Mouse (Mus musculus): ENCODE data around the gene 4930579F01Rik. TPM values are rescaled to one million over a fixed set of nuclear protein-coding genes. Genes with fewer than 3 reads are reported as not detected.

4930579F01Rik gene
- polyA plus RNA-seq (2014; fragmentation: Nextera tagmentation; extraction: Ambion mirVana) = not detected in 2 replicates

DNA sequence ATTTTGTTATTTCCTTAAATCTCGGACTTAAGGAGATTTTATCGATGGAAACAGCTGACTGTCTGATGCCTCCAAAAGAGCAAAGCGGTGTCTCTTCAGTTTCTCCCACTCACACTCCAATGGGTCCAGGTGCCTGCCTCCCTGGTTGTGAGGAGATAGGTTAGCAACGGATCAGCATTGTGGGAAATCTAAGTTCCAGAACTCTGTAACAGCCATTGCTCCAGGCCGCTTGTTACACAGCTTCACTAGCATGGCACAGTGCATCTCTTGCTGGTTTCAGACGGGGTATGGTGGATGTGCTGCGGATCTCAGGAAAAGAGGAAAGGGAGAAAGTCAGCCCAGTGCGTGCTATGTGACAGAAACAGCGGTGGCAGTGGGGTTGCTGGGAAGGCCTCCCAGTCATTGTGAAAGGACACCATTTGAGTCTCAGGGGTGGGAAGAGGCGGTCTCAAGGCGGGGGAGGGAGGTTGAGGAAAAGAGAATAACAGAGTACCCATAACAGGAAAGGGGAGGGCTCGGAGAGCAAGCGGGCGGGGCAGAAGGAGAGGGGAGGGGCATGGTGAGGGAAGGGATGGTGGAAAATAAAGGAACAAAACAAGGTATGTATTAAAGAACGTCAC lies at the start of gene 4930579F01Rik:
Gene 4930579F01Rik, minus strand, starts transcription at position 143 of the 620 bp plus-strand sequence.
- DNase-seq (ENCODE audit: low spot score) = no peak
- no peak for ATAC-seq (ENCODE audit: insufficient read depth, low FRiP score, low TSS enrichment)
- no peaks in the 10 kb centered on the region for H3K4me1 ChIP-seq (ENCODE audit: control insufficient read depth, insufficient read depth, low read length)

DNA sequence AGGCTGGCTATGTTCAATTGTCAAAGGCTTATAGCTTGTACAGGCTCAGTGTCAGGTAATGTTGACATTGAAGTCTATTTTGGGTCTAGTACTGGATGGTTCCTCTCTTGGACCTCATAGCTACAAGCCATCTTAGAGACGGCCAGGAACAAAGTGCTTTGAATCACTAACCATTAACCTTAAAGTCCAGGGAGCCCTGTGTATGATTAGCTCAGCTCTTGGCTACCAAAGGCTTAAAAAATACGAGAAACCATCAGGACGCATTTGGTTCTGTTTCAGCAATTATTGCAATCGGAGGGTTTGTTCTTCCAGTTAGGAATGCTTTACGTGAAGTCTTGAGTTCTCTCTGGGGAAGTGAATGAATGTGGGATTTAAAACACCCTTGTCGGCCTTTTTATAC lies 49.3 kb upstream of the 4930579F01Rik start:
- H3K9me3 ChIP-seq (ENCODE audit: control insufficient read depth, low read length) = no peaks in the 10 kb centered on the region
- no peak overlapping the region for H3K9ac ChIP-seq (ENCODE audit: low read length)
- no peaks in the 10 kb centered on the region for H3K27me3 ChIP-seq (ENCODE audit: control insufficient read depth, insufficient read depth, low read length)
- H3K4me3 ChIP-seq (ENCODE audit: low read depth, low read length) = no peak overlapping the region
- no peaks in the 10 kb centered on the region for H3K36me3 ChIP-seq (ENCODE audit: control insufficient read depth, insufficient read depth, low read length)
- DNase-seq (ENCODE audit: low spot score) (no peak), ATAC-seq (ENCODE audit: insufficient read depth, low FRiP score, low TSS enrichment) (no peak)
- WGBS = 89% methylated on average over 6 of the region's 6 CpGs
- no peaks in the 10 kb centered on the region for H3K4me1 ChIP-seq (ENCODE audit: control insufficient read depth, insufficient read depth, low read length)
- no peak overlapping the region for H3K4me2 ChIP-seq (ENCODE audit: low read depth)
- no peak overlapping the region for H3K27ac ChIP-seq (ENCODE audit: low read depth, low read length)

More for the DNA sequence above, at the start of gene 4930579F01Rik:
- 79% methylated on average over 15 of the region's 15 CpGs for WGBS
- no peak within 1 kb of the TSS for H3K9ac ChIP-seq (ENCODE audit: low read length)
- H3K9me3 ChIP-seq (ENCODE audit: control insufficient read depth, low read length) = no peaks in the 10 kb centered on the region
- no peaks in the 10 kb centered on the region for H3K27me3 ChIP-seq (ENCODE audit: control insufficient read depth, insufficient read depth, low read length)
- no peaks in the 10 kb centered on the region for H3K36me3 ChIP-seq (ENCODE audit: control insufficient read depth, insufficient read depth, low read length)
- H3K27ac ChIP-seq (ENCODE audit: low read depth, low read length) = no peak within 1 kb of the TSS
- no peak within 1 kb of the TSS for H3K4me3 ChIP-seq (ENCODE audit: low read depth, low read length)
- H3K4me2 ChIP-seq (ENCODE audit: low read depth) = no peak within 1 kb of the TSS

DNA sequence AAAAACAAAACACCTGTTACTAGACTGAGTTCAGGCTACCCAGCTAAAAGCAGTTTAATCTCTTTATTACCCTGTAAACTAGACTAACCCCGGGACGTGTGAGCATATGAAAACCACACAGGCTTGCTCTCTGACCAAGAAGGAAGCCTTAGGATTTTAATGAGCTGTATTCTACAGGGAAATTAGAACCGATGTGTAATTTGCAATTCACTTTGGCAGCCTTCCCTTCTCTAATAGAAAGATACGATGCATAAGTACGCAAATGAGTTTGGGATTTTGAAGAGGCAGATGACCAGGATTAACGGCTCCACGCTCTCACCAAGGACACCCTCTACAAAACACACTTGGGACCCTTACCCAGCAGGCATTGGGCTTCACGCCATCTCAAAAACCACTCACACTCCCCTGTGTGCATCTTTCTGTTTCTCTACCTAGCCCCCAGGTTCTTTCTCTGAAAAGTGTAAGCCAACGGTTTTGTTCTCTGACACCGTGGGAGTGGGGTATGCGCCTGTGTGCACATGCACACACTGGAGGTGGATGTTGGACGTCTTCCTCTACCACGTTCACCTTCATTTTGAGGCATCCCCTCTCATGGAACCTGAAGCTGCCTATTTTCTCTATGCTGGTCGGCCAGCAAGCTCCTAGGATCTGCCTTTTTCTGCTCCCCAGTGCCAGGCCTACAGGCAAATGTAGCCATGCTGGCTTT lies 48.5 kb upstream of the 4930579F01Rik start:
- no peak overlapping the region for H3K4me2 ChIP-seq (ENCODE audit: low read depth)
- no peak overlapping the region for H3K4me3 ChIP-seq (ENCODE audit: low read depth, low read length)
- no peaks in the 10 kb centered on the region for H3K27me3 ChIP-seq (ENCODE audit: control insufficient read depth, insufficient read depth, low read length)
- ATAC-seq (ENCODE audit: insufficient read depth, low FRiP score, low TSS enrichment) (no peak), DNase-seq (ENCODE audit: low spot score) (no peak)
- H3K36me3 ChIP-seq (ENCODE audit: control insufficient read depth, insufficient read depth, low read length) = no peaks in the 10 kb centered on the region
- 86% methylated on average over 14 of the region's 14 CpGs for WGBS
- no peak overlapping the region for H3K9ac ChIP-seq (ENCODE audit: low read length)
- no peak overlapping the region for H3K27ac ChIP-seq (ENCODE audit: low read depth, low read length)
- H3K9me3 ChIP-seq (ENCODE audit: control insufficient read depth, low read length) = no peaks in the 10 kb centered on the region
- H3K4me1 ChIP-seq (ENCODE audit: control insufficient read depth, insufficient read depth, low read length) = no peaks in the 10 kb centered on the region

DNA sequence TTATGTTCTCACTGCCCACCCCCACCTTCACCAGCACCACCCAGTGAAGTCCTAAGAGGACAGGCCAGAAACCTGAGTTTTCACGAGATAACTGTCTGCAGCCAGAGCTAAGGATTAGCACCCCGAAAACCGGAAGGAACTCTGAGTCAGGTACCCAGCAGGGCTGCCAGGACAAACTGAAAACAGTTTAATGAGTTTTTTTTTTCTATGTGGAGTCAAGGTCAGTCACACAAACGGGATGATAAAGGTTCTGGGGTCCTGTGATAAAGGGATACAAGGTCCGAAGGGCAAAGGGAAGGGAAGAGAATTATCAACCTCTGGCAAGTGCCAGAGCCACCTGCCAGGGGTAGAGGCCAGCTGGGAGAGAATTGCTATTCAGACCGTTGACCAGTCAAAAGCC lies 47.7 kb upstream of the 4930579F01Rik start:
- Histone ChIP-seq H3K4me3 (ENCODE audit: low read depth, low read length) (no peak overlapping the region), H3K9me3 (ENCODE audit: control insufficient read depth, low read length) (no peaks in the 10 kb centered on the region), H3K4me2 (ENCODE audit: low read depth) (no peak overlapping the region), H3K4me1 (ENCODE audit: control insufficient read depth, insufficient read depth, low read length) (no peaks in the 10 kb centered on the region), H3K27me3 (ENCODE audit: control insufficient read depth, insufficient read depth, low read length) (no peaks in the 10 kb centered on the region), H3K9ac (ENCODE audit: low read length) (no peak overlapping the region), H3K36me3 (ENCODE audit: control insufficient read depth, insufficient read depth, low read length) (no peaks in the 10 kb centered on the region), H3K27ac (ENCODE audit: low read depth, low read length) (no peak overlapping the region)
- 66% methylated on average over 6 of the region's 6 CpGs for WGBS
- no peak for ATAC-seq (ENCODE audit: insufficient read depth, low FRiP score, low TSS enrichment)
- no peak for DNase-seq (ENCODE audit: low spot score)

DNA sequence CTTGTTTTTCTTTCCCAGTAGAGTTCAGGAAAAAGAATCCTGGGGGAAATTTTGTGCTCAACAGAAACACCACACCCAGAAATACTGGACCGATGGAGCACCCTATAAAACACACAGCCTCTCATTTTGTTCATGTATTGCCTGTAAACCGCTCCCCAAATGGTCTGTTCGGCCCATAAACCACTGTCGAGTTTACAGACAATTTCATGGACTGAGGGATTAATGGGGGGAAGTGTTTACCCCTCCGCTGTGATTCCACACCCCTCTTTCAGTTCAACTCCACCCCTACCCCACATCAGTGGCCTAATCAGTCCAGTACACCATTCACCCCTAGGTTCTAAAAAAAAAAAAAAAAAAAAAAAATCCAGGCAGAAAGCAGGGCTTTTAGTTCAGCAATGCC lies 47.3 kb upstream of the 4930579F01Rik start:
- ATAC-seq (ENCODE audit: insufficient read depth, low FRiP score, low TSS enrichment) (no peak), DNase-seq (ENCODE audit: low spot score) (no peak)
- no peaks in the 10 kb centered on the region for H3K36me3 ChIP-seq (ENCODE audit: control insufficient read depth, insufficient read depth, low read length)
- H3K4me3 ChIP-seq (ENCODE audit: low read depth, low read length) = no peak overlapping the region
- WGBS = 66% methylated on average over 5 of the region's 5 CpGs
- no peak overlapping the region for H3K9ac ChIP-seq (ENCODE audit: low read length)
- H3K27me3 ChIP-seq (ENCODE audit: control insufficient read depth, insufficient read depth, low read length) = no peaks in the 10 kb centered on the region
- no peak overlapping the region for H3K27ac ChIP-seq (ENCODE audit: low read depth, low read length)
- H3K4me1 ChIP-seq (ENCODE audit: control insufficient read depth, insufficient read depth, low read length) = no peaks in the 10 kb centered on the region
- H3K4me2 ChIP-seq (ENCODE audit: low read depth) = no peak overlapping the region
- no peaks in the 10 kb centered on the region for H3K9me3 ChIP-seq (ENCODE audit: control insufficient read depth, low read length)

DNA sequence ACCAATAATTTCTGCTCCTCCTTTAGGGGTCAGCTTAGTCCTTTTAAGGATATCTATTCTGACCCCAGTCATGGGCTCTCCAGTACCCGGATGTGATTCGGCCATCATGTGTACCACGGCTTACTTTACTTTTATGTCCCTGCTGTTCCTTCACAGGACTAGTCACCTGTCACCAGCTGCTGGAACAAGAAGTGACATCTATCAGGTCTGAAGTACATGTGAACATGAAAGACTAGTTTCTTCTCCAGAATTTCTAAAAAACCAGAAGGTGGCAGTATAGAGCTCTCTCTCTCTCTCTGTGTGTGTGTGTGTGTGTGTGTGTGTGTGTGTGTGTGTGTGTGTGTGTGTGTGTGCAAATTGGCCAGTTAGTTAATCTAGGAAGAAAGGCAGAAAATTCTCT lies 46.8 kb upstream of the 4930579F01Rik start:
- ATAC-seq (ENCODE audit: insufficient read depth, low FRiP score, low TSS enrichment) (no peak), DNase-seq (ENCODE audit: low spot score) (no peak)
- Histone ChIP-seq H3K4me3 (ENCODE audit: low read depth, low read length) (no peak overlapping the region), H3K27me3 (ENCODE audit: control insufficient read depth, insufficient read depth, low read length) (no peaks in the 10 kb centered on the region), H3K36me3 (ENCODE audit: control insufficient read depth, insufficient read depth, low read length) (no peaks in the 10 kb centered on the region), H3K4me1 (ENCODE audit: control insufficient read depth, insufficient read depth, low read length) (no peaks in the 10 kb centered on the region), H3K9me3 (ENCODE audit: control insufficient read depth, low read length) (no peaks in the 10 kb centered on the region), H3K9ac (ENCODE audit: low read length) (no peak overlapping the region), H3K4me2 (ENCODE audit: low read depth) (no peak overlapping the region), H3K27ac (ENCODE audit: low read depth, low read length) (no peak overlapping the region)
- WGBS = 90% methylated on average over 3 of the region's 3 CpGs

DNA sequence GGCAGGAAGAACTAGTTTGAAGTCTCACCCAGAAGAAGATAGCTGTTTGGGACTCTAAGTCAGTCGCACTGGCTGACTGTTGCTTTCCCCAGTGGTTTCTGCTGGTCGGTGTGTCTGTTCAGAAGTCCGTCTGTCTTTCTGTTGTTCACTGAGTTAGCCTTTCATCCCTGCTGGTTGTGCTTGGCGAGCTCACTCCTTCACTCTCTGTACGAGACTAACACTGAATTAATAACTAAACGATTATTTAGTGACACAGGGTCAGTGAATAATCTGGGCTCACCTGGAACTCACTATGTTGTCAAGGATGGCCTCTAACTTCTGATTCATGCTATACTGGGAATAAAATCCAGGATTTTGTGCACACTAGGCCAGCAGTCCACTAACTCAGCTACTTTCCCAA lies 45.8 kb upstream of the 4930579F01Rik start:
- ATAC-seq (ENCODE audit: insufficient read depth, low FRiP score, low TSS enrichment) = no peak

DNA sequence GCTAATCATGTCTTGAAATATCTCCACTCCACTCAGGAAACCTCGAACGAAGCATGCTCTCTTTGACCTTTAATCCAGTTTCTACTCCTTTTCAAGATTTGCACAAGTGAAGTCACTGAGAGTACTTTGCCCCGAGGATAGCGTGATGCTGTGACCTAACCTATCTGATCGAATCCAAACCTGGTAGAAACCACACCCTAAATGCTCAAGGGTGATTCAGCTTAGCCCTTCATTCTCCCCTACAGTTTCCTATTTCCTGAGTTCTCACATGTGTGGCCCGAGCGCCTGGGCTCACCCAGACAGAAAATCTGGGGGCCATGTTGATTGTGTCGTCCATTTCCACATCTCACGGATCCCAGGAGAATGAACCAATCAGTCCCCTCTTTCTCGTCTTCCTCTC lies 44.4 kb upstream of the 4930579F01Rik start:
- 89% methylated on average over 10 of the region's 10 CpGs for WGBS
- Histone ChIP-seq H3K9me3 (ENCODE audit: control insufficient read depth, low read length) (no peaks in the 10 kb centered on the region), H3K4me1 (ENCODE audit: control insufficient read depth, insufficient read depth, low read length) (no peaks in the 10 kb centered on the region), H3K4me3 (ENCODE audit: low read depth, low read length) (no peak overlapping the region), H3K4me2 (ENCODE audit: low read depth) (no peak overlapping the region), H3K36me3 (ENCODE audit: control insufficient read depth, insufficient read depth, low read length) (no peaks in the 10 kb centered on the region), H3K9ac (ENCODE audit: low read length) (no peak overlapping the region), H3K27me3 (ENCODE audit: control insufficient read depth, insufficient read depth, low read length) (no peaks in the 10 kb centered on the region), H3K27ac (ENCODE audit: low read depth, low read length) (no peak overlapping the region)
- DNase-seq (ENCODE audit: low spot score) = no peak
- no peak for ATAC-seq (ENCODE audit: insufficient read depth, low FRiP score, low TSS enrichment)

More for the DNA sequence above, 45.8 kb upstream of the 4930579F01Rik start:
- H3K4me1 ChIP-seq (ENCODE audit: control insufficient read depth, insufficient read depth, low read length) = no peaks in the 10 kb centered on the region
- no peak overlapping the region for H3K4me2 ChIP-seq (ENCODE audit: low read depth)
- H3K4me3 ChIP-seq (ENCODE audit: low read depth, low read length) = no peak overlapping the region
- H3K27me3 ChIP-seq (ENCODE audit: control insufficient read depth, insufficient read depth, low read length) = no peaks in the 10 kb centered on the region
- no peak for DNase-seq (ENCODE audit: low spot score)
- H3K27ac ChIP-seq (ENCODE audit: low read depth, low read length) = no peak overlapping the region
- no peaks in the 10 kb centered on the region for H3K36me3 ChIP-seq (ENCODE audit: control insufficient read depth, insufficient read depth, low read length)
- no peaks in the 10 kb centered on the region for H3K9me3 ChIP-seq (ENCODE audit: control insufficient read depth, low read length)
- no peak overlapping the region for H3K9ac ChIP-seq (ENCODE audit: low read length)
- whole genome bisulfite sequencing = 88% methylated on average over 6 of the region's 6 CpGs

DNA sequence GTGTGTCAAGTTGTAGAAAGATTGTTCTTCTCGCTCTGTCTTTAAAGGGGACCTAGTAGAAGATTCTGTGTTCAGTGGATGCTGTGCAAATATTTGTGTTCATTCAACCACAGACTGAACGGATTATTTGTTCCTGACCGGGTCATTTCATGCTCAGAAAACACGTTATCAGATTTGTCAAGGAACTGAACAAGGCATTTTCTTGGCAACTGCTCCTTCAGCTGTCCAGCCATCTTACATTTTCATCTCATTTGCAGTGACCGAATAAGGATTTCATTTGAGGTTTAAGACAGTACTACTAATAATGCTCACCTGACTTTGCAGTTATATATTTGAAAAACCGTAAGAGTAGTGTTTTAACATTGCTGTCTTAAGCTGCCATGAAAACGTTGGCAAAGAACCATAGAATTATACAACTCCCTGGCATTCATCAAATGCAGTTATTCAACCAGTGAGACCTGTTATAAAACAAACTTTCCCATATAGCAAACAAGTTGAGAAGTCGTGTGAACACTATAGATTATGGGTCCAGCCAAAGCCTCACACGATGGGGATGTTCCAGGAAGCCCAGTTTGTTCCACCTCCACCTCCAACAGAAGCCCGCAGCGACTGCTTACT lies 43.0 kb upstream of the 4930579F01Rik start:
- Histone ChIP-seq H3K4me2 (ENCODE audit: low read depth) (no peak overlapping the region), H3K27me3 (ENCODE audit: control insufficient read depth, insufficient read depth, low read length) (no peaks in the 10 kb centered on the region), H3K4me1 (ENCODE audit: control insufficient read depth, insufficient read depth, low read length) (no peaks in the 10 kb centered on the region), H3K4me3 (ENCODE audit: low read depth, low read length) (no peak overlapping the region), H3K9ac (ENCODE audit: low read length) (no peak overlapping the region), H3K9me3 (ENCODE audit: control insufficient read depth, low read length) (no peaks in the 10 kb centered on the region), H3K27ac (ENCODE audit: low read depth, low read length) (no peak overlapping the region), H3K36me3 (ENCODE audit: control insufficient read depth, insufficient read depth, low read length) (no peaks in the 10 kb centered on the region)
- 79% methylated on average over 11 of the region's 11 CpGs for WGBS
- ATAC-seq (ENCODE audit: insufficient read depth, low FRiP score, low TSS enrichment) (no peak), DNase-seq (ENCODE audit: low spot score) (no peak)

Data from neural tube, embryonic 11.5 days (tissue).